Mouse (Mus musculus): ENCODE data around the gene Dusp7. TPM values are rescaled to one million over a fixed set of nuclear protein-coding genes. Genes with fewer than 3 reads are reported as not detected.

Dusp7 gene
- 28.1 and 28.7 TPM in 2 replicates for polyA plus RNA-seq (2014; fragmentation: Nextera tagmentation; extraction: Ambion mirVana)

- peaks cover 6% of the 10 kb centered on the region for H3K36me3 ChIP-seq (ENCODE audit: control insufficient read depth, insufficient read depth, low read length)
- ATAC-seq (ENCODE audit: insufficient read depth, low FRiP score, low TSS enrichment) = peak; percentile 78
- H3K9me3 ChIP-seq (ENCODE audit: control insufficient read depth, low read length) = no peaks in the 10 kb centered on the region
- H3K4me2 ChIP-seq (ENCODE audit: low read depth) = peak within 1 kb of the TSS; percentile 83
- 1% methylated on average over 49 of the region's 57 CpGs for WGBS
- H3K27ac ChIP-seq (ENCODE audit: low read depth, low read length) = peak within 1 kb of the TSS; percentile 89
- peaks cover 31% of the 10 kb centered on the region for H3K4me1 ChIP-seq (ENCODE audit: control insufficient read depth, insufficient read depth, low read length)
- H3K9ac ChIP-seq (ENCODE audit: low read length) = peak within 1 kb of the TSS; percentile 87
- no peaks in the 10 kb centered on the region for H3K27me3 ChIP-seq (ENCODE audit: control insufficient read depth, insufficient read depth, low read length)
- H3K4me3 ChIP-seq (ENCODE audit: low read depth, low read length) = peak within 1 kb of the TSS; percentile 89
- peak; percentile 90 for DNase-seq (ENCODE audit: low spot score)
Measured at GRCm38 (mm10) chr9:106368112-106368717, at the start of gene Dusp7. Gene Dusp7 (plus strand): TSS chr9:106368632.

- no peaks in the 10 kb centered on the region for H3K36me3 ChIP-seq (ENCODE audit: control insufficient read depth, insufficient read depth, low read length)
- H3K4me3 ChIP-seq (ENCODE audit: low read depth, low read length) = no peak overlapping the region
- no peak overlapping the region for H3K9ac ChIP-seq (ENCODE audit: low read length)
- no peak overlapping the region for H3K4me2 ChIP-seq (ENCODE audit: low read depth)
- DNase-seq (ENCODE audit: low spot score) (no peak), ATAC-seq (ENCODE audit: insufficient read depth, low FRiP score, low TSS enrichment) (no peak)
- no peak overlapping the region for H3K27ac ChIP-seq (ENCODE audit: low read depth, low read length)
- H3K4me1 ChIP-seq (ENCODE audit: control insufficient read depth, insufficient read depth, low read length) = no peaks in the 10 kb centered on the region; the same call in 1 of the 2 replicates
- WGBS = 40% methylated on average over 2 of the region's 2 CpGs
- no peaks in the 10 kb centered on the region for H3K27me3 ChIP-seq (ENCODE audit: control insufficient read depth, insufficient read depth, low read length)
- no peaks in the 10 kb centered on the region for H3K9me3 ChIP-seq (ENCODE audit: control insufficient read depth, low read length)
Measured at GRCm38 (mm10) chr9:106319095-106319494, 49.3 kb upstream of the Dusp7 start.

GRCm38 (mm10) chr9:106322497-106322896 is 45.9 kb upstream of the Dusp7 start:
- no peak overlapping the region for H3K27ac ChIP-seq (ENCODE audit: low read depth, low read length)
- H3K4me3 ChIP-seq (ENCODE audit: low read depth, low read length) = no peak overlapping the region
- ATAC-seq (ENCODE audit: insufficient read depth, low FRiP score, low TSS enrichment) = no peak
- H3K36me3 ChIP-seq (ENCODE audit: control insufficient read depth, insufficient read depth, low read length) = no peaks in the 10 kb centered on the region
- H3K9ac ChIP-seq (ENCODE audit: low read length) = no peak overlapping the region; the same call in 1 of the 2 replicates
- no peak for DNase-seq (ENCODE audit: low spot score)
- no peaks in the 10 kb centered on the region; the same call in 1 of the 2 replicates for H3K4me1 ChIP-seq (ENCODE audit: control insufficient read depth, insufficient read depth, low read length)
- no peaks in the 10 kb centered on the region for H3K9me3 ChIP-seq (ENCODE audit: control insufficient read depth, low read length)
- H3K27me3 ChIP-seq (ENCODE audit: control insufficient read depth, insufficient read depth, low read length) = no peaks in the 10 kb centered on the region
- 93% methylated on average over 3 of the region's 3 CpGs for WGBS
- no peak overlapping the region for H3K4me2 ChIP-seq (ENCODE audit: low read depth)

- WGBS = 78% methylated on average over 8 of the region's 8 CpGs
- no peak overlapping the region for H3K9ac ChIP-seq (ENCODE audit: low read length)
- no peaks in the 10 kb centered on the region; the same call in 1 of the 2 replicates for H3K4me1 ChIP-seq (ENCODE audit: control insufficient read depth, insufficient read depth, low read length)
- H3K4me3 ChIP-seq (ENCODE audit: low read depth, low read length) = no peak overlapping the region
- H3K9me3 ChIP-seq (ENCODE audit: control insufficient read depth, low read length) = no peaks in the 10 kb centered on the region
- no peak for DNase-seq (ENCODE audit: low spot score)
- H3K27me3 ChIP-seq (ENCODE audit: control insufficient read depth, insufficient read depth, low read length) = no peaks in the 10 kb centered on the region
- ATAC-seq (ENCODE audit: insufficient read depth, low FRiP score, low TSS enrichment) = no peak
- no peak overlapping the region for H3K4me2 ChIP-seq (ENCODE audit: low read depth)
- no peak overlapping the region for H3K27ac ChIP-seq (ENCODE audit: low read depth, low read length)
- H3K36me3 ChIP-seq (ENCODE audit: control insufficient read depth, insufficient read depth, low read length) = no peaks in the 10 kb centered on the region
Measured at GRCm38 (mm10) chr9:106326241-106326640, 42.2 kb upstream of the Dusp7 start.

GRCm38 (mm10) chr9:106327125-106327809 is 41.2 kb upstream of the Dusp7 start:
- H3K4me2 ChIP-seq (ENCODE audit: low read depth) = no peak overlapping the region
- no peaks in the 10 kb centered on the region for H3K9me3 ChIP-seq (ENCODE audit: control insufficient read depth, low read length)
- H3K27me3 ChIP-seq (ENCODE audit: control insufficient read depth, insufficient read depth, low read length) = no peaks in the 10 kb centered on the region
- H3K27ac ChIP-seq (ENCODE audit: low read depth, low read length) = no peak overlapping the region
- H3K9ac ChIP-seq (ENCODE audit: low read length) = no peak overlapping the region
- H3K36me3 ChIP-seq (ENCODE audit: control insufficient read depth, insufficient read depth, low read length) = no peaks in the 10 kb centered on the region
- DNase-seq (ENCODE audit: low spot score) (no peak), ATAC-seq (ENCODE audit: insufficient read depth, low FRiP score, low TSS enrichment) (no peak)
- WGBS = 87% methylated on average over 8 of the region's 8 CpGs
- H3K4me1 ChIP-seq (ENCODE audit: control insufficient read depth, insufficient read depth, low read length) = no peaks in the 10 kb centered on the region; the same call in 1 of the 2 replicates
- H3K4me3 ChIP-seq (ENCODE audit: low read depth, low read length) = no peak overlapping the region

- H3K9me3 ChIP-seq (ENCODE audit: control insufficient read depth, low read length) = no peaks in the 10 kb centered on the region
- H3K36me3 ChIP-seq (ENCODE audit: control insufficient read depth, insufficient read depth, low read length) = no peaks in the 10 kb centered on the region
- ATAC-seq (ENCODE audit: insufficient read depth, low FRiP score, low TSS enrichment) (no peak), DNase-seq (ENCODE audit: low spot score) (no peak)
- no peaks in the 10 kb centered on the region; the same call in 1 of the 2 replicates for H3K4me1 ChIP-seq (ENCODE audit: control insufficient read depth, insufficient read depth, low read length)
- 79% methylated on average over 7 of the region's 7 CpGs for WGBS
- H3K27me3 ChIP-seq (ENCODE audit: control insufficient read depth, insufficient read depth, low read length) = no peaks in the 10 kb centered on the region
- H3K27ac ChIP-seq (ENCODE audit: low read depth, low read length) = no peak overlapping the region
- H3K4me2 ChIP-seq (ENCODE audit: low read depth) = no peak overlapping the region
- H3K4me3 ChIP-seq (ENCODE audit: low read depth, low read length) = no peak overlapping the region
- no peak overlapping the region for H3K9ac ChIP-seq (ENCODE audit: low read length)
Measured at GRCm38 (mm10) chr9:106328068-106328610, 40.3 kb upstream of the Dusp7 start.

GRCm38 (mm10) chr9:106328772-106329511 is 39.5 kb upstream of the Dusp7 start:
- Histone ChIP-seq H3K36me3 (ENCODE audit: control insufficient read depth, insufficient read depth, low read length) (no peaks in the 10 kb centered on the region), H3K9ac (ENCODE audit: low read length) (no peak overlapping the region), H3K4me3 (ENCODE audit: low read depth, low read length) (no peak overlapping the region), H3K27ac (ENCODE audit: low read depth, low read length) (no peak overlapping the region), H3K4me1 (ENCODE audit: control insufficient read depth, insufficient read depth, low read length) (no peaks in the 10 kb centered on the region; the same call in 1 of the 2 replicates), H3K9me3 (ENCODE audit: control insufficient read depth, low read length) (no peaks in the 10 kb centered on the region), H3K27me3 (ENCODE audit: control insufficient read depth, insufficient read depth, low read length) (no peaks in the 10 kb centered on the region), H3K4me2 (ENCODE audit: low read depth) (no peak overlapping the region)
- DNase-seq (ENCODE audit: low spot score) = no peak
- ATAC-seq (ENCODE audit: insufficient read depth, low FRiP score, low TSS enrichment) = no peak
- 67% methylated on average over 5 of the region's 5 CpGs for WGBS

- ATAC-seq (ENCODE audit: insufficient read depth, low FRiP score, low TSS enrichment) (no peak), DNase-seq (ENCODE audit: low spot score) (no peak)
- Histone ChIP-seq H3K27ac (ENCODE audit: low read depth, low read length) (no peak overlapping the region), H3K9ac (ENCODE audit: low read length) (no peak overlapping the region), H3K27me3 (ENCODE audit: control insufficient read depth, insufficient read depth, low read length) (no peaks in the 10 kb centered on the region), H3K4me3 (ENCODE audit: low read depth, low read length) (no peak overlapping the region), H3K4me1 (ENCODE audit: control insufficient read depth, insufficient read depth, low read length) (peaks cover 5% of the 10 kb centered on the region; the same call in 1 of the 2 replicates), H3K4me2 (ENCODE audit: low read depth) (no peak overlapping the region), H3K36me3 (ENCODE audit: control insufficient read depth, insufficient read depth, low read length) (no peaks in the 10 kb centered on the region), H3K9me3 (ENCODE audit: control insufficient read depth, low read length) (no peaks in the 10 kb centered on the region)
- WGBS = 86% methylated on average over 3 of the region's 3 CpGs
Measured at GRCm38 (mm10) chr9:106332746-106333145, 35.7 kb upstream of the Dusp7 start.

Data from neural tube, embryonic 11.5 days (tissue).